Mouse (Mus musculus) CD8-positive naive resting alpha-beta T cell, adult 57 days (primary cell): Measurements from ENCODE around the gene Prmt3. TPM values are rescaled to one million over a fixed set of nuclear protein-coding genes. Genes with fewer than 3 reads are reported as not detected.

ENCODE experiments used
- total RNA-seq: library from RNA; stranded (reverse); gene quantifications from one replicate; pipeline ENCODE4 v1.2.4, GENCODE M21; 2023

Prmt3 gene
- 73.5 TPM for total RNA-seq

DNA sequence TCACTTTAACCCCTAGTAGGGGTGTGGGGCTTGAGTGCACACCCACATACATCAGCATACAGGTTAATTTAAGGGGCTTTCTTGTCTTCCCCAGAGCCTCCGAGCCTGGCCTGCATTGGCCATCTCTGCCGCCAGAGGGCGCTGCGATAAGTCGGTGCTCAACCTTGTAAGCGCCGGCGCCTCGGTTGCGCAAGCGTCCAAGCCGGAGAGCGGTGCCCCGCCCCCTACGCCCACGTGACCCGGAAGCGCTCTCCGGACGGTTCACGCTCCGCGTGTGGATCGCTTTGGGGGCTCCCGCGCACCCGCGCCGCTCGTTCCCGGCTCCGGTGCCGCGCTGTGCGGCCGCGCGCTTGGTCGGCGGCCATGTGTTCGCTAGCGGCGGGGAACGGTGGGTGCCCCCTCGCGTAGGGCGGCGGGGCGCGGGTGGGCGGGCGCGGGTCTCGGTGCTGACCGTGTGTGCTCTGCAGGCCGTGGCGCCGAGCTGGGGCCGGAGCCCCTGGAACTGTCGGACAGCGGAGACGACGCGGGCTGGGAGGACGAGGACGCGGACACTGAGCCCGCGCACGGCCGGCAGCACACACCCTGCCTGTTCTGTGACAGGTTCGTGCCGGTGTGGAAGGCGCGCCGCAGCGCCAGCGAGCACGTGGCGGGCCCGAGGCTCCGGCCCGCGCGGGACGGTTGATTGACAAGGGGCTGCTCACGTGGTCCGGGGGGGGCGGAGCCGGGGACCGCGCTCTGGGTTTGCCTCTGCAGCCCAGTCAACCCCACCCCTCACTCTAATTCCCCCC is at the start of gene Prmt3:
TSS of gene Prmt3 (plus strand) at position 233 of the 788 bp plus-strand sequence.

DNA sequence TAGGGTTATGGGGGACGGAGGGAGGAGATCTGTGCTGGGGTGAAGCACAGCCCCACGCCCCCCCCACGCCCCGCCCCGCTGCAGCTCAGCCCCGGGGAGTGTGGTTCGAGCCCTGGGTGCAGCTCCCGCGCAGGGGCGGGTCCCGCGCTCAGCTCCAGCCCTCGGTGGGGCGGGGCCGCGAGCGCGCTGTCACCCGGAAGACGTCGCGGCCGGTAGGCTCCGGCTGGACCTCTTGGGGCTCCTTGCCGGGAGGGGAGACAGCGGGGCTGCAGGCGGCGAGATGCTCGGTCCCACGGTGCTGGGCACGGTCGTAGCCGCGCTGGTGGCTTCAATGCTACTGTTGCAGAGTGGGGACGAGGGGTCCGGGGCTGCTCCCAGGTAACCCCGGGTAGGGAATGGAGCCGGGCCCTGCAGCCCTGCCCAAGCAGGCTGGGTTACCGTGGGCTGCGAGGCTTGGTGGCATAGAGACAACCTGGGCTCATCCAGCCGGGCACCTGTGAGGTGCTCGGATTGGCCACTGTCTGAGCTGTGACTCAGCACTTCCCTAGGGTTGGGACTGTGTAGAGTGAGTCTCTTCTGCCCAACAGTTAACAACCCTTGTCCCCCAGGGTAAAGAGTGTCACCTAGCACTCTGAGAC is 19.1 kb upstream of the Prmt3 start, which contains the start of gene Htatip2:
TSS of gene Htatip2 (plus strand) at position 182 of the 638 bp plus-strand sequence.

Other genes starting within 250 kb of the Prmt3 start
- gene Dbx1, start 141.5 kb upstream of the Prmt3 start, total RNA-seq, result not detected
- gene Htatip2, start 19.2 kb upstream of the Prmt3 start, total RNA-seq, result 13.7 TPM
- not detected for gene Slc6a5, start 131.8 kb downstream of the Prmt3 start, total RNA-seq
- not detected for gene Nell1, start 196.5 kb downstream of the Prmt3 start, total RNA-seq